In the genomic region with DNA sequence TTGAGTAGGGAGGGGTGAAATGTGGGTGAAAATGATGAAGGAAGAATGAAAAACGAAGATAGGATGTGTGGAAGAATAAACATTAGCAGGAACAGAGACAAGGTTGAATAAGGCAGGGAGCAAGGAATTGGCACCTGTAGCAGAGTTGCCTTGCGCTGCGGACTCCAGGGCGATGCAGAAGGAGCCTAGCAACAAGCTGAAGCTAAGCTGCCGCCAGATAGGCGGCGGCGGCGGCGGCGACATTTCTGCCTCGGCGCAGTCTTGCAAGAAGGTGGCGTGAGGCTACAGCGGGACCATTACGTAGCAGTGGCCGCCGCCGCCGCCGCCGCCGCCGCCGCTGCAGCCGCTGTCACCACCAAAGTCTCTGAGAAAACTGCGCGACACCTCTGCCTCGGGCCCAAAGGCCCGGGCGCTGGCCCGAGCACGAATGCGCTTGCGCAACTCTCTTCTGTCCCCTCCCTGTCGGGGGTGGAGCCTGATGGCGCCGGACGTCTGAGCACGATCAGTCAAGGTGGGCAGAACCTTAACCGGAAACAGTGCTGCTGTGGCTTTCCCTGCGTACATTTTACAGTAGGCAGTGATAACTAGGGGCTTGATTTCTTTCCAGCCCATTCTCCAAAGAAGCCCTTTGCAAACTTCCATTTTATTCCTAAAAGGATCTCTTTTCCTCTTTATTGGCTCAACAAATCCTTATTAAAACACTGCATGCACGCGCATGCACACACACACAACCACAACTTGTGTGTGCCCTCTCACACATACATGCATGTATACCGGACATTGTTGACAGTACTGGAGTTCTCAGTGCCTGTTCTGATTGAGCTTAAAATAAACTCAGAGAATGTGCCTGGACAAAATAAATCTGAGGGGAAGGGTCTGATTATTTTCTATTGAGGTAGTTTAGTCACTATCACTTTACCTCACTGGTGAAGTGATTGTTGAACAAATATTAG, we compare ENCODE assay signal across 8 mouse cellular contexts. TPM values are rescaled to one million over a fixed set of nuclear protein-coding genes. Genes with fewer than 3 reads are reported as not detected.
DNase-seq lines count a peak whose midpoint lies in the region; ATAC-seq and TF ChIP-seq lines count a peak whose summit lies in the region.

Gene Ids (minus strand): TSS at position 424 of the 953 bp plus-strand sequence.

- 18% methylated on average over 43 of the region's 45 CpGs for WGBS in hindbrain, embryonic 14.5 days

- H3K27ac ChIP-seq in hindbrain, embryonic 14.5 days: peak within 1 kb of the TSS; percentile 79

- no peak for TF ChIP-seq CTCF in Patski (IDR thresholded peaks at IDR 0.05)

- CTCF ChIA-PET in Patski (lab: Charles Lee): no interaction called here

- H3K9ac ChIP-seq in hindbrain, embryonic 14.5 days: peak within 1 kb of the TSS; percentile 64

- H3K4me2 ChIP-seq in hindbrain, embryonic 14.5 days (replicated peaks): peak within 1 kb of the TSS; percentile 64

- in situ Hi-C loops in Patski (cut with MboI; ENCODE audit: low pct_unique_long_range_greater_than_20kb): loop anchor here (5.0 to 25.0 kb wide), 2 partner anchors 197 to 997 kb away; partner anchors contain the start of gene Mtmr1

- no peak for DNase-seq in Patski (ENCODE audit: low read depth, low spot score)
- DNase-seq in cerebellum, postnatal 14 days: peak; percentile 89 to 90
- DNase-seq in frontal cortex, postnatal 25 days (ENCODE audit: low spot score in 2 of 2): peak; percentile 50 to 65
- DNase-seq in hindbrain, embryonic 14.5 days (ENCODE audit: low spot score): peak; percentile 82
- DNase-seq in layer of hippocampus, postnatal 36 days: peak; percentile 77 to 84
- peak; percentile 93 for DNase-seq in lung, postnatal 36 days
- DNase-seq in retina, postnatal 1 day: peak; percentile 90
- peak; percentile 63 to 79 for DNase-seq in urinary bladder, adult 18-20 months (ENCODE audit: low spot score in 2 of 2)

- peak within 1 kb of the TSS; percentile 50 for H3K4me3 ChIP-seq in hindbrain, embryonic 14.5 days (replicated peaks; ENCODE audit: low read length)

- H3K9me3 ChIP-seq in hindbrain, embryonic 14.5 days (ENCODE audit: control insufficient read depth, low read length): no peaks in the 10 kb centered on the region

- peaks cover 9% of the 10 kb centered on the region for H3K36me3 ChIP-seq in hindbrain, embryonic 14.5 days (replicated peaks; ENCODE audit: control insufficient read depth, insufficient read depth)

- H3K4me1 ChIP-seq in hindbrain, embryonic 14.5 days (replicated peaks; ENCODE audit: control insufficient read depth, insufficient read depth, low read length): no peaks in the 10 kb centered on the region; the same call in 1 of the 2 replicates

- peak; percentile 89 for ATAC-seq in Patski
- ATAC-seq in hindbrain, embryonic 14.5 days (ENCODE audit: low FRiP score): peak; percentile 97

- peaks cover 18% of the 10 kb centered on the region for H3K27me3 ChIP-seq in Patski
- H3K27me3 ChIP-seq in hindbrain, embryonic 14.5 days (ENCODE audit: control insufficient read depth, insufficient read depth, low read length): no peaks in the 10 kb centered on the region

- POLR2A ChIA-PET in Patski (lab: Charles Lee): interaction anchor here (0.9 kb wide), 1 partner anchor 112 kb away, joined by 3 read pairs; the partner anchor contains the start of gene Tmem185a

RNA-seq across cellular contexts. Expression of gene Ids, which starts in this region (rescaled TPM):
- polyA plus RNA-seq in Patski (2021): 39.7 TPM
- polyA plus RNA-seq in hindbrain, embryonic 14.5 days (2014; fragmentation: Nextera tagmentation; extraction: Ambion mirVana): 19.6 and 19.8 TPM in 2 replicates
- 100 to 1,000 TPM; 294 to 309 TPM for total RNA-seq in layer of hippocampus, postnatal 36 days (2021)
